Mouse (Mus musculus) embryonic facial prominence, embryonic 14.5 days (tissue): ENCODE data around the gene Csta1. TPM values are rescaled to one million over a fixed set of nuclear protein-coding genes. Genes with fewer than 3 reads are reported as not detected.

Experiments
- ATAC-seq: fragments of 200-750 bp; cut with Nextera tagmentation; 2 replicates; pipeline ENCODE4 v1.8.0; 2017; ENCODE audit warnings: low read depth, moderate number of reproducible peaks, moderate TSS enrichment
- DNase-seq: peaks from one replicate; pipeline ENCODE4 v3.0.0-alpha.2; 2015; ENCODE audit warnings: low spot score
- H3K27ac ChIP-seq: fragments of 300-500 bp; sonication (generic); replicated peaks from 2 replicates; pipeline ENCODE4 v1.5.1; 2014; ENCODE audit warnings: low read depth, mild to moderate bottlenecking, low read length, moderate library complexity
- H3K27me3 ChIP-seq: fragments of 300-500 bp; sonication (generic); replicated peaks from 2 replicates; pipeline ENCODE4 v1.6.1; 2014; ENCODE audit warnings: low read length; ENCODE audit not compliant: control insufficient read depth, insufficient read depth
- H3K36me3 ChIP-seq: fragments of 300-500 bp; sonication (generic); 2 replicates; pipeline ENCODE4 v1.6.1; 2014; ENCODE audit warnings: low read length, mixed read lengths; ENCODE audit not compliant: control insufficient read depth, insufficient read depth
- H3K4me1 ChIP-seq: fragments of 300-500 bp; sonication (generic); 2 replicates; pipeline ENCODE4 v1.6.1; 2014; ENCODE audit warnings: antibody characterized with exemption, low read length; ENCODE audit not compliant: control insufficient read depth, insufficient read depth
- H3K4me2 ChIP-seq: fragments of 300-500 bp; sonication (generic); 2 replicates; pipeline ENCODE4 v1.6.1; 2014; ENCODE audit warnings: low read depth, mild to moderate bottlenecking, low read length, moderate library complexity, mixed read lengths
- H3K4me3 ChIP-seq: fragments of 300-500 bp; sonication (generic); 2 replicates; pipeline ENCODE4 v1.5.1; 2014; ENCODE audit warnings: low read depth, mild to moderate bottlenecking, low read length
- H3K9ac ChIP-seq: fragments of 300-500 bp; sonication (generic); 2 replicates; pipeline ENCODE4 v1.6.1; 2014; ENCODE audit warnings: low read depth, mild to moderate bottlenecking, low read length, moderate library complexity, mixed read lengths
- H3K9me3 ChIP-seq: fragments of 300-500 bp; sonication (generic); 2 replicates; pipeline ENCODE4 v1.6.1; 2016; ENCODE audit warnings: low read length; ENCODE audit not compliant: control insufficient read depth
- WGBS: fragments of 180-500 bp; shearing (Covaris S2); extraction: QIAGEN DNeasy Blood & Tissue Kit; methylation state at CpG from one replicate; pipeline ENCODE4 v1.1.7; 2014; 5-methylcytosine and 5-hydroxymethylcytosine counted together
- polyA plus RNA-seq: library from polyadenylated mRNA; unstranded; fragments of >200 nt; fragmentation: Nextera tagmentation; extraction: Ambion mirVana; gene quantifications from 2 replicates; pipeline ENCODE4 v1.2.1, GENCODE M21; 2014

Csta1 gene
- polyA plus RNA-seq, 1 experiment from 2014 or later, result 3.6 TPM

GRCm38 (mm10) chr16:36079916-36080315 is 51.1 kb downstream of the Csta1 start:
- no peaks in the 10 kb centered on the region for H3K27me3 ChIP-seq
- no peak overlapping the region for H3K4me3 ChIP-seq
- H3K36me3 ChIP-seq, result peaks cover 18% of the 10 kb centered on the region
- H3K9ac ChIP-seq, result no peak overlapping the region
- ATAC-seq, result no peak
- H3K27ac ChIP-seq, result no peak overlapping the region
- no peaks in the 10 kb centered on the region for H3K9me3 ChIP-seq
- H3K4me1 ChIP-seq, result no peaks in the 10 kb centered on the region
- WGBS, result 94% methylated on average over 3 of the region's 3 CpGs
- DNase-seq, result no peak
- H3K4me2 ChIP-seq, result no peak overlapping the region

GRCm38 (mm10) chr16:36074772-36075171 is 56.3 kb downstream of the Csta1 start:
- ATAC-seq, result no peak
- Histone ChIP-seq H3K9ac (no peak overlapping the region), H3K27ac (no peak overlapping the region), H3K4me2 (no peak overlapping the region), H3K27me3 (no peaks in the 10 kb centered on the region), H3K4me3 (no peak overlapping the region), H3K4me1 (peaks cover 4% of the 10 kb centered on the region; the same call in 1 of the 2 replicates), H3K9me3 (no peaks in the 10 kb centered on the region), H3K36me3 (no peaks in the 10 kb centered on the region)
- 87% methylated on average over 3 of the region's 3 CpGs for WGBS
- DNase-seq, result no peak

GRCm38 (mm10) chr16:36072410-36073011 is 58.5 kb downstream of the Csta1 start:
- peaks cover 11% of the 10 kb centered on the region for H3K4me1 ChIP-seq
- peak overlapping the region; percentile 92 for H3K9ac ChIP-seq
- H3K27me3 ChIP-seq, result no peaks in the 10 kb centered on the region
- DNase-seq, result no peak
- WGBS, result 29% methylated on average over 8 of the region's 8 CpGs
- H3K4me3 ChIP-seq, result peak overlapping the region; percentile 85
- peak overlapping the region; percentile 100 for H3K27ac ChIP-seq
- peak overlapping the region; percentile 82 for H3K4me2 ChIP-seq
- H3K9me3 ChIP-seq, result no peaks in the 10 kb centered on the region
- peaks cover 11% of the 10 kb centered on the region; the same call in 1 of the 2 replicates for H3K36me3 ChIP-seq
- no peak for ATAC-seq

- Histone ChIP-seq H3K4me3 (peak within 1 kb of the TSS; percentile 85), H3K9me3 (no peaks in the 10 kb centered on the region), H3K4me2 (peak within 1 kb of the TSS; percentile 82), H3K36me3 (peaks cover 17% of the 10 kb centered on the region; the same call in 1 of the 2 replicates), H3K27ac (peak within 1 kb of the TSS; percentile 100), H3K4me1 (peaks cover 11% of the 10 kb centered on the region), H3K27me3 (no peaks in the 10 kb centered on the region), H3K9ac (peak within 1 kb of the TSS; percentile 92)
- ATAC-seq (peak; percentile 97), DNase-seq (peak; percentile 94)
- under 1% methylated on average over 50 of the region's 81 CpGs for WGBS
These were observed 59.3 kb downstream of the Csta1 start, which contains the start of the genes Fam162a and Ccdc58 for GRCm38 (mm10) chr16:36071450-36072379. Gene Fam162a (minus strand): TSS chr16:36071594. Gene Ccdc58 (plus strand): TSS chr16:36071685.

GRCm38 (mm10) chr16:36071071-36071449 is 60.0 kb downstream of the Csta1 start:
- H3K27ac ChIP-seq, result peak overlapping the region; percentile 100
- WGBS, result 0% methylated on average over 12 of the region's 16 CpGs
- H3K9me3 ChIP-seq, result no peaks in the 10 kb centered on the region
- ATAC-seq (no peak), DNase-seq (no peak)
- H3K4me1 ChIP-seq, result peaks cover 11% of the 10 kb centered on the region
- peaks cover 17% of the 10 kb centered on the region; the same call in 1 of the 2 replicates for H3K36me3 ChIP-seq
- peak overlapping the region; percentile 82 for H3K4me2 ChIP-seq
- peak overlapping the region; percentile 92 for H3K9ac ChIP-seq
- H3K4me3 ChIP-seq, result peak overlapping the region; percentile 85
- no peaks in the 10 kb centered on the region for H3K27me3 ChIP-seq

Other genes starting within 250 kb of the Csta1 start
- 5.4 and 6.1 TPM in 2 replicates for gene Parp9, start 192.8 kb downstream of the Csta1 start, polyA plus RNA-seq
- gene Dtx3l, start 192.1 kb downstream of the Csta1 start, polyA plus RNA-seq, result 4.3 and 4.5 TPM in 2 replicates
- 40.4 and 42.0 TPM in 2 replicates for gene Kpna1, start 152.5 kb downstream of the Csta1 start, polyA plus RNA-seq
- 9.7 and 12.2 TPM in 2 replicates for gene Wdr5b, start 90.1 kb downstream of the Csta1 start, polyA plus RNA-seq
- gene Fam162a, start 59.6 kb downstream of the Csta1 start, polyA plus RNA-seq, result 378 and 432 TPM in 2 replicates
- gene Ccdc58, start 59.6 kb downstream of the Csta1 start, polyA plus RNA-seq, result 68.9 and 69.6 TPM in 2 replicates
- gene Stfa2l1, start 25.6 kb upstream of the Csta1 start, polyA plus RNA-seq, result 1.6 and 2.0 TPM in 2 replicates
- gene Gm5483, start 53.0 kb upstream of the Csta1 start, polyA plus RNA-seq, result 5.2 and 5.4 TPM in 2 replicates
- not detected in 2 replicates for gene Gm5416, start 79.2 kb upstream of the Csta1 start, polyA plus RNA-seq
- gene 2010005H15Rik, start 90.2 kb upstream of the Csta1 start, polyA plus RNA-seq, result 0.37 and 1.2 TPM in 2 replicates
- 15.3 and 31.0 TPM in 2 replicates for gene Stfa1, start 145.7 kb upstream of the Csta1 start, polyA plus RNA-seq
- gene BC117090, start 203.1 kb upstream of the Csta1 start, polyA plus RNA-seq, result 1.2 TPM in 1 of 2 replicates, not detected in the other
- 50.8 and 126 TPM in 2 replicates for gene BC100530, start 236.5 kb upstream of the Csta1 start, polyA plus RNA-seq